Mouse (Mus musculus): ENCODE measurements around the gene Sod1. TPM values are rescaled to one million over a fixed set of nuclear protein-coding genes. Genes with fewer than 3 reads are reported as not detected.

Sod1 gene
- 1,000 to 10,000 TPM; 1,344 to 1,485 TPM for polyA plus RNA-seq (2017; shearing (Covaris generic))

DNA sequence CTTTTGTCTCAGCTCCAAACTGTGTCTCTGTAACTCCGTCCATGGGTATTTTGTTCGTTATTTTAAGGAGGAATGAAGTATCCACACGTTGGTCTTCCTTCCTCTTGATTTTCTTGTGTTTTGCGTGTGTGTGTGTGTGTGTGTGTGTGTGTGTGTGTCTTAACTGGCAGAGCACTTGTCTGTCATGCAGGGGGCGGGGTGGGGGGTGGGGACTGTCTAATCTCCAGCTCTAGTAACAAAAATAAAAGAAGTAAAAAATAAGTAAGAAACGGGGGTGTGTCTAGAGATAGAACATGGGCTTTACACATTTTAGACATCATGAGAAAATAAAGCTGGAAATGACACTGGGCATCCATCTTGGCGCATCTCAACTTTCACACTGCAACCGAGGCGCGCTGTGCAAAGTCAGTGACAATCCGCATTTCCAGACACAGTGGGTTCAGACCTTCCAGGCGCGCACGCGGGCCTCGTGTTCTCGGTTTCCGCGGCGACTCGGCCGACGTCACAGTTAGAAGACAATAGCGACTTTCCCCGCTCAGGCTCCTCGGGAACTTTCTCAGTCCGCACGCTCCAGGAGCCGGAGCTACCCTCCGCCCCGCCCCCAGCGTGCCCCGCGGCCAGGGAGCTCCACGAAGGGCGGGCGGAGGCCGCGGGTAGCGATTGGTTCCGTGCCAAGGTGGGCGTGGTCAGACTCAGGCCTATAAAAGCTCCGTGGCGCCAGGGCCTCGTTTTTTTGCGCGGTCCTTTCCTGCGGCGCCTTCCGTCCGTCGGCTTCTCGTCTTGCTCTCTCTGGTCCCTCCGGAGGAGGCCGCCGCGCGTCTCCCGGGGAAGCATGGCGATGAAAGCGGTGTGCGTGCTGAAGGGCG, at the start of gene Sod1:
Gene Sod1 (plus strand): TSS at position 729 of the 866 bp plus-strand sequence.
- peak; percentile 90 for ATAC-seq

DNA sequence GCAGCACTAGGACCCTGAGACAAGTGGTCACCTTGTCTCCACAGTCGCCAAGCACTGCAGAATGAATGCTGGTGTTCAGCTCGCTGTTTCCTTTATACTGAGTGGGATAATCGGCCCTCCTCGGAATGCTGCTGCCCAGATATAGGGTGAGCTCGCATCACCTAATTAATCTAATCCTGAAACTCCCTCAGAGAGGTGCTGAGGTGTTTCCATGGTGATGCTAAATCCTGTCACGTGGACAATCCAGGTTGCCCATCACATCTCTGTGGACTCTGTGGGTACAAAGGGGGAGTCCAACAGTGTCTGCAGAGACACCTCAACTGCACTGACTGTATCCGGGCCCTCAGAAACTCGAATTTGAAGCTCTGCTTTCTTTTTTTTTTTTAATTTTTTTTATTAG, 49.1 kb upstream of the Sod1 start:
- ATAC-seq = no peak

DNA sequence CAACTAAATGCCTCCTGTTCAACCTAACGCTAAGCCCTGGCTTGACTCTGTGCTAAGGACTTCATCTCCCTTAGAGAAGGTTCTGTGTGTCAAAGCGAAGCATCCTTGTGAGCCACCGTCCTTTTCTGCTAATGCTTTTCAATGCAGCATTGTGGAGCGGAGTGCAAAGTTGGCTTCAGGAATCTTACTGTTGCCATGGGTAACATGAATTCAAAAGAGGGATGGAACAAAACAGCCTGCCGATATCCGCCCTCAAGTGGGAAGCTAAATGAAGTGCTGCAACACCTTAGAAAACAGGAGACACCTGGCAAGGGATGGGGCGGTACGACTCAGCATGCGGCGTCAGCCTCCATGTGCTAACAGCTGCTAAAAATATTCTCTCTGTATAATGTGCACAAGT, 44.1 kb upstream of the Sod1 start:
- no peak for ATAC-seq

DNA sequence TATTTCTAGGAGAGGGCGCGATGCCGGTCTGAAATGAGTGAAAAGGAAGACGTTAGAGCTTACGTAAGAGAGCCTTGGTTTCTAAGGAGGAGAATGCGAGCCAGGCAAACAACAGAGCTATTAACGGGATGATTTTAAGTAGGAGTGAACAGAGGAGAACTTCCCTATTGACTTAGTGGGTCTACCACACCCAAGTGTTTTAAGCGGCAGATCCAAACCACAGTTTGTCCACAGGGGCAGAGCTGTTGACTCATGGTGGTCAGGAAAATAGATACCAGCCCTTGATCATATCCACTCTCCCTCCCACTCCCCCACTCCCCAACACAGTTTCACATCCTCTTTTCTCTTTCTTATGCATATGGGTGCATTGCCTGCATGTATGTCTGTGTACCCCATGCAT, 43.1 kb upstream of the Sod1 start:
- ATAC-seq = no peak

DNA sequence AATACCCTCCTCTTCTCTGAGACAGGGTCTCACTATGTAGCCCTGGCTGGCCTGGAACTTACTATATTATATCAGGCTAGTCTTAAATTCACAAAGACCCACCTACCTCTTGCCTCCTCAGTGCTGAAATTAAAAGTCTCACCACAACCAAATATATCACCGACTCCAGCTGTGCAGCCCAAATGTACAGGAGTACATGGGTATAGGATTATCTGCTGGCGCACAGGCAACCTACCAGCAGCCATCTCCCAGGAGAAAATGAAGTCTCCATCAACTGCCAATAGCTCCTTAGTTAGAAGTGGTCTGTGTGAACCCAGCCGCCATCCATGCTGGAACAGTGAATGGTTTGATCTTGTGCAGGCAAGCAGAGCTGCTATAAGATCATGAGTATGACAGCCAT, 42.1 kb upstream of the Sod1 start:
- ATAC-seq = no peak

DNA sequence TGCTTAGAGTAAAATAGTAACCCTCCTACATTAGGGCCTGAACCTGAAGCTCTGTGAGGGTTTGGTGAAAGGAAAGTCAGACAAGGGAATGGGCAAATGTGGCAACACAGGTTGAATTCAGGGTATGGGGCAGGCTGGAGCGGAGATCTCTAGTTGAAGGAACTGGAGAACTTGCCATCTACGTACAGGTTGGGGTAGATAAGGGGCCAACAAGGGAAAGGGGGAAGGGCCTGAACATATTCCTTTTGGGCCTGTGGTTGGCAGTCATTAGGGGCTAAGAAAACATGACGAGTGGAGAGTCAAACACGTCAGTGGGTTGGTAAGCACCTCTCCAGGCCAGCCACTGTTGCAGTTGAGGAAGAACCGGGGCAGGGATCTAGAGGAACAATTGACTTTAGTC, 40.7 kb upstream of the Sod1 start:
- ATAC-seq = no peak

DNA sequence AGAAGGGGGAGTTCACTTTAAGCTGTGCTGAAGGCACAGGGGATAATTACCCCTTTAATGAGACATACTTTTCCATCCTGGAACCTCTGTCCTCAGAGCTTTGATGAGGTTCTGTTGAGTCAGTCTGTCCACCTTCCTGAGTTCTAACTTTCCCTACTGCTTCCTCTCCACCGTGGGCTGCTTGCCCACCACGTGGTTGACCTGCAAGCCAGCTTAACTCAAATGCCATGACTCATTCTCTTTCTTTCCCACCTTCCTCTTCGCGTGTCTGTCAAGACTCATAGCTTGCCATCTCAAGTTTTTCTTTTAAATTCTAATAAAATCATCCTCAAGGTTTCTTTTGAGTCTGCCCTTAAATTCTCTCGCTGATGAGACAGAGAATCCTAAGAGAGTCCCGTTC, 39.6 kb upstream of the Sod1 start:
- ATAC-seq = no peak

DNA sequence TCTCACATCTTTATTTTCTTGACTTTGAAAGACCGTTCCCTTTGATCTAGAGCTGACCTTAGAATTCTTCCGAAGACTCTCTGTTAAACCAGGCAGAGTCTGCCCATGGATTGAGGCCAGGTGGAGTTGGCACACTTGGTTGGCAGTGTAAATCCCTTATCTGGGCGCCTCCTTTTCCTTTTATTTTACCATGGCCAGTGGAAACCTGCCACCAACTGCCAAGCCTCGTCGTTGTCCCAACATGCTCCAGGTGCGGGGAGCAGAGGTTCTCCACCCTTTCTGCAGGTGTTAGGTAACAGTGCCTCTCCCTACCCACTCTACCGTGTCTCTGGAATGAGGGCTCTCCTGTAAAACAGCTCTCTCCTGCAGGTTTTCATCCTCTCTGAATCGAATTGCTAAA, 38.9 kb upstream of the Sod1 start:
- no peak for ATAC-seq

DNA sequence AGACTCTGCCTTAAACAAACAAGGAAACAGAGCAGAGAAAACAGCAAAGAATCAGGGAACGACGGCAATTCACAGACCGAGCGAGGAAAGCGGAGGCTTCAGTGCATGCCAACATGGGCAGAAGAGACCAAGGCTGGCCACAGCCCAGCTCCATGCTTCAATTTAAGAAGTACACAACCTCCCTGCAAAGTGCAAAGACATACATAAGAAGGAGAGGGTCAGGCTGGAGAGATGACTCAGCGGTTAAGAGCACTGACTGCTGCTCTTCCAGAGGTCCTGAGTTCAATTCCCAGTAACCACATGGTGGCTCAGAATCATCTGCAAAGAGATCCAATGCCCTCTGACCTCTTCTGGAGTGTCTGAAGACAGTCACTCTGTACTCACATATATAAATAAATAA, 36.4 kb upstream of the Sod1 start:
- ATAC-seq = no peak

DNA sequence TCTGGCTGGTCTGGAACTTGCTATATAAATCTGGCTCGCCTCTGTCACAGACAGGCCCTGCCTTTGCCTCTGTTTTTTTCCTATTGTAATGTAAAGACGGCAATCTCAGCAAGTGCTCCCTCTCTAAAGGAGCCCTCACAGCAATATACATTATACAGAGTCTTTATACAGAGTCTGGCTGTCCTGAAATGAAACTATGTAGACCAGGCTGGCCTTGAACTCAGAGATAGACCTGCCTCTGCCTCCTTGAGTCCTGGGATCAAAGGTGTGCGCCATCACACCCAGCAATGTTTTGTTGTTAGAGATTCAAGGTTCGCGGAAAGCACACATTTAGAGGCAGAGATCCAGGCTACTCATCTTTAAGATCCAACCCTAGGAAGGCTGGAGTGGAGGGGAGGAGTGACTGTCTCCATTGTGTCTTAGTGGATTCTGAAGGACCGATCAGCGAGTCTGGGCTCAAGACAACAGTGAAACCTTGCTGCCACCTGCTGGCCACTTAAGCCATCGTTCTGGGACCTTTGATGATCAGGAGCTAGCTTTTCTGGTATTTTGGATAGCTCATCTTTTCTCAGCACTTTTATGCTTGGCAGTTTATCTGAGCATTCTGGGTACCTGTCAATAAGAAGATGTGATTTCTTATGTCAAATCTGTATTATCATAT, 34.5 kb upstream of the Sod1 start:
- peak; percentile 76 for ATAC-seq

DNA sequence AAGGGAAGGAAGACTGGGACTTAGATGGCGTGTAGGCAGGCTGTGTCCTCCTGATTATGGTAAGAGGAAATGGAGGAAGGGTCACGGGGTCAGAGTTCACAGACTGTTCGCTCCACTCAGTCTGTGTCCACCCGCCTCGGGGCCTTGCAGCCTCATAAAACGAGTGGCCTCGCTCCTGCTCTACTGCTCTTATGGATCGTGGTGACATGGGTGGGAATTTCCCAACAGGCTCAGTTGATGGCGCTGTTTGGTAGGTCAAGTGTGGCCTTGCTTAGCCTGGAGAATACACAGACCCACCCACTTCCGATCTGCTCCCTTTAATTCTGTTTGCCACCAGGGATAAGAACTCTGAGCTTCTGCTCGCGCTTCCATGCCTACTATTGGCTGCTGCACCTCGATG, 33.1 kb upstream of the Sod1 start:
- ATAC-seq = no peak

DNA sequence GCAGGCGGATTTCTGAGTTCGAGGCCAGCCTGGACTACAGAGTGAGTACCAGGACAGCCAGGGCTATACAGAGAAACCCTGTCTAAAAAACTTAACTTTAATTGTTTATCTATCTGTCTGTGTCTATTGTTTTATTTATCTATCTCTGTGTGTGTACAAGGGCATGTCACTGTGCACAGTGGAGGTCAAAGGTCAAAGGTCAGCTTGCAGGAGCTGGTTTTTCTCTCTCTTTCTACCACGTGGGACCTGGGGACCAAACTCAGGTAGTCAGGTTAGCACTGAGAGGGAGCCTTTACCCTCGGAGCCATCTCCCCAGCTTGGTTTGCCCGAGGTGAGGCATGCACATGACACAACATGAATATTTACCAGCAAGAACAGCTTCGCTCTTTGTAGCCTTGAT, 29.3 kb upstream of the Sod1 start:
- ATAC-seq = no peak

DNA sequence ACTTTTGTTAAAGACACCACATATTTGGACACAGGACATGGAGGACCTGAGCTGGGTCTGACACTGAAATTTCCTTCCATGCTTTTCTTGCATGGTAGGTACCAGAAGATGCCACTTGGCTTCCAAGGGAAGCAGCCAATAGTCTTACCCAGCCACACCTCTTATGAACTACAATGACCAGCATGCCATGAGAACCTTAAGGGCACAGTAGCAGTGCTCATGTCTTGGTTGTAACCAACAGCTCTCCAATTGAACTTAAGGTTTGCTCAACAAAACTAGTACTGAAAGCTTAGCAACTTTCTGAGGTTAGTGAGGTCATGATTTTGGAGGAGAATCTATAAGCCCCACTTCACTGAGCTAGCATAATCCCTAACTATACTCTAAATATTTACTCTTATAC, 26.8 kb upstream of the Sod1 start:
- ATAC-seq = no peak

DNA sequence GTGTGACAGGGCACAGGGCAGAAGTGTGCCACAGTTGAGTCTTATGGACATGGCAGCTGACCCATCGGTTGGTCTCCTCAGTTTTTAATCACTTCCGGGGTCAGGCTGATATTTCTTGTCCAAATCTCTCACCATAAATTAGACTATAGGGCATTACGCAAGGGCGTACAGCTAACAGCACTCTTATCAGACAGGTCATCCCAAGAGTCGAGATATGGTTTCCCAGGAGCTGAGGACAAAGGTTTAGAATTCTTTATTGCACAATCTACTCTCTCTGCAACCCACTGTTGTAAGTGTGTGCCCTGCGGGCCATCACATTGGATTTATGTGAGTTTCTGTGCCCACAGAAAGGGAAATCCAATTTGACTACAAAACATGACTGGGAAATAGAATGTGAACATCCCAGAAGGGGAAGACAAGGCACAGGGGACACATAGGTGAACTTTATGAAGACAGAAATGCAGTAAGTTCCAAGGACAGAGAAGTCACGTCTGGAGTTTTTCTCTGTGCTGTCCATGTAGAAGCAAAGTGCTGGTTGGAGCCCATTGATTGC, 23.8 kb upstream of the Sod1 start:
- ATAC-seq = no peak

DNA sequence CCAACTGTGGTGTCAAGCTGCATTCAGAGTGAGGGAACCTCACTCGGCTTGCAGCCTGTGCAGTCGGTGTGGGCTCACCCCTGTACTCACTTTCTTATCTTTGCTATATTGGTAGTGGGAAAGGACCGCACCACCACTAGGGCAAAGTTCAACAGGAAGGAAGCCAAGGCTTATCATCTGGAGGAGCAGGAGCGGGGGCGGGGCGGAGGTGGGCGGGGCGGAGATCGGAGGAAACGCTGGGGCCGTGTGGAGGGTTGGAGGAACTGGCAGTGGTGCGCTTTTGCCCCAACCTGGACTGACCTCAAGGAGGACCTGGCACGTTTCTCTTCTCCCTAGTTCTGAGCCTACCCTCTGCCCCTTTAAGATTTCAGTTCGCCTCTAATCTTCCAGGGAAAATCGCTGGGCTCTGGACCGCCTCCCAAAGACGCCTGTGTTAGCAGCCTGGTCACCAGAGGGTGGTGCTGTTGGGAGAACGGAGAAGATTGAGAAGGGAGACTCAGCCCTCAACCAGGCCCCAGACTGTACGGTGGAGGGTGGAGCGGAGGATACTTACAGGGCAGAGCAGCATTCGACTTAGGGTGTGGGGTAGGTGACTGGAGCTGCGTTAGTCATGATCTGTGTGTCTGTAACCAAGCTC, 23.1 kb upstream of the Sod1 start:
- peak; percentile 91 for ATAC-seq

DNA sequence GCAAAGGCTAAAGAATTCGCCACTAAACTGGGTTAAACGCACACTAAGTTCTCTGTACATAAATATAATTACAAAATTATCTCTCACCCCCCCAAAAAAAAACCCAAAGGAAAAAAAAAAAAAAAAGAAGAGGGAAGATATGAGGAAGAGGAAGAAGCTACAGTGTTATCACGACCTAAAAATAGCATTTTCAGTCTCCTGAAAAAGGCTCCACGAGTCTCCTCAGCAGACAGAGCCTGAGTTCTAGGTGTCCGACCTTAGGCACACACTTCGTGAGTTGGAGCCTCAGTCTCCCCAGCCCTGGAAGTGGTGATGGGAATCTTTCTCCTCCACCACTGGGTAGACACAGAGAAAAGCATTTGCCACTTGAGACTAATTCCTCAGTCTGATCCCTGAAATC, 21.9 kb upstream of the Sod1 start:
- ATAC-seq = no peak

DNA sequence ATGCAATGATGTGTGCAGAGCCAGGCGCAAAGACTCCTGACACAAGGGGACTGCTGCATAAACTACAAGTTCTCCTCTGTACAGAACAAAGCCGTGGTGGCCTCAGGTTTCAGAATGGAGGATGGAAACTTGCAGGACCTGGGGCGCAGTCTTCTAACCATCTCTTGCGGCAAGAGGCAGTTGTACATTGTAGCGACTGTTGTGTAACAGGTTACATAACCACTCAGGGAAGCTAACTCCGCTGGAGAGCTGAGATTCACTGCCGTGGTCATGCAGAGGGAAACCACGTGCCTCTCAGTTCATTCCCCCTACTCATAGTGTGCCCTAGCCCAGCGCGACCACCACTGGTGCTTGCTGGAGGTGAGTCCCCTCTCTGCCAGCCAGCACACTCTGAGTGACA, 21.4 kb upstream of the Sod1 start:
- ATAC-seq = no peak

DNA sequence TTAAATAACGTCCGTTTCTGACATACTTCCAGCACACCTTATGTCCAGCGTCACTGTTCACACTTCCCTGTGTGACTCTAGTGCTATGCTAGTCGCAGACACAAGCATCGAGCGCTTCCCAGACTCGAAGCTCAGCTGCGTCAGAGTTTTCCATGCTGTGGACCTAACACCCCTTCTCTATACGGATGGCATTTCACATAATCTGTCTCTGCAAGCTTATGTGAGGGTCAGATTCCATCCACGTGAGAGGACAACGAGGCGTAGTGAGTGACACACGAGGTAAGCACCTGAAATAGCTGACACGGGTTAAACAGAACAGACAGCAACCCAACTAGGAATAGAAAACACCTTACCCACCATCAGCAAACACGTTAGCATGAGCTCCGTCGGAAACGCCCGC, 18.4 kb upstream of the Sod1 start:
- ATAC-seq = no peak

DNA sequence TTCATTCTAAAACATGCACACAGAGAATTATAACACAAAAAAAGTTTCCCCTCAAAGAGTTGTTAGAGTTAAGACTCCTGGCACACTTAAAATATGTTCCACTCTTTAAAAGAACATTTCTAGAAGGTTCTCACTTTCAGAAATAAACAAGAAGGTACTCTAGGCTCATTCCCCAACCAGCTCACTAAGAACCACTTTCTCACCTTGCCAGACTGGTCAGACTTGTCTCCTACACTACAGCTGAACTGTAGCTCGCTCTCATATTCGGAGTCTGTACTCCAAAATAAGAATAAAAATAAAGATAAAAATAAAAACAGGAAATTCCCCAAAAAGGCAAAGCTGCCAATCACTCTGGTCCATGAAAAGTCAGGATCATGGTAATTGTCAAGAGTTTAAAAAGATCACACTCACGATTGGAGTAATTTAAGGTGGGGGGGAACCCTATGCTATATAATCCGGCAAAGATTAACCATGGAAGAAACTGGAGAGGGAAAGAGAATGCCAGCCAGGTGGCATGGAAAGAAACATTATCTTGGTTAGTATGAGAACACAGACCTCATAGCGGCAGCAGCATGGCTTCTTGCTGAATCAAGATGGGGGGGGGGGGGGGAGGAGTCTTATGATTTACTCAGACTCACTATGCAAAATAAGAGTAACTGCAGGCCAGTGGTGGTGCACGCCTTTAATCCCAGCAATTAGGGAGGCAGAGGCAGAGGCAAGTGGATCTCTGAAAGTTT, 17.2 kb upstream of the Sod1 start:
- ATAC-seq = no peak

DNA sequence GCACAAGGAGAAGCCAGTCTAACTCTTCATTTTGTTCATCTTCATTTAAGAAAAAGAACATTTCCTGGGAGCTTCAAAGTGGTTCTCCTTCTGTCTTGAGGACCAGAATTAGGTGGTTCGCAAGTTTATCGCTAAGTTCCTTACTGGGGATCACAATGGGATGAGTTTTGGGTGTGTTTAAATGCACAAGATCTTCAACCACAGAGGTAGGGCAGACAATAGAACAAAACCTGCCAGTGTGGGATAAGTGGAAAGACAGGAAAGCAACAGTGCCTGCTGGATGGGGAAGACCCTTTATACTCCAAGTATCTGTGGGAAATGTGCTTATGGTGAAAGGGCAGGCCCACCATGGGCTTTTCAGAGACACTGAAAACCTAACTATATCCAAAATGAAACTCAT, 15.7 kb upstream of the Sod1 start:
- no peak for ATAC-seq

DNA sequence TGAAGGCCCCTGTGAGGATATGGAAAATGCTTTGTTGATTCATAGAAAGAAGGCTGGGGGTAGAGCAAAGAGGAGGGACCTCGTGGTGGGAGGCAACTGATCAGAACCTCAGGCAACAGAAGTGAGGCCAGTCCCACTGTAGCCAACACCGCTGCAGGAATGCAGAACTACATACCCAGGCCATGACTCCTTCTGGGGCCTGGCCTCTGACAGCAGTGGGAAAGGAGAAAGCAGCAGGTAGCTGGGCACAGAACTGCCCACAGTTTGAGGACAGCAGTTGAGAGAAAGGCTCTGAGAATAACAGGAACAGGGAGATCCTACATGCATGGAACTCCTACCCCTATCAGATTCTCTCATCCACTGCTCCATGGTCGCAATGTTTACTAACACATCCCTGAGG, 11.6 kb upstream of the Sod1 start:
- no peak for ATAC-seq

DNA sequence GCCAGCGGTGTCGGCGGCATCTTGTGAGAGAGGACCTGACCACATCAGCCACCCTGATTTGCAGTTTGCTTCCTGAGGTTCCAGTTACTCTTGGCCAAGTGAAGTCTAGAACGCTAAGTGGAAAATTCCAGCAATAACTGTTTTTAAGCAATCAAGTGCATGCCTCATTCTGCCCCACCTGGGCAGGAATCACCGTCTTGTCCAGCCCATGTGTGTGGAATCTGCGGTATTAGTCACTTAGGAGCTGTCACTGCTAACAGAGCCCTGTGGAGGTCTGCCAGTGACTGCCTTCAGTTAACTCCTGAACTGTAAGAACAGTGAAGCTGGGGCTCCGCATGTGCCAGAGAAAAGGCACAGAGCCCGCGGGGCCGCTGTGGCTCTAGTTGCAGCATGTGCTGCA, 9.8 kb upstream of the Sod1 start:
- no peak for ATAC-seq

DNA sequence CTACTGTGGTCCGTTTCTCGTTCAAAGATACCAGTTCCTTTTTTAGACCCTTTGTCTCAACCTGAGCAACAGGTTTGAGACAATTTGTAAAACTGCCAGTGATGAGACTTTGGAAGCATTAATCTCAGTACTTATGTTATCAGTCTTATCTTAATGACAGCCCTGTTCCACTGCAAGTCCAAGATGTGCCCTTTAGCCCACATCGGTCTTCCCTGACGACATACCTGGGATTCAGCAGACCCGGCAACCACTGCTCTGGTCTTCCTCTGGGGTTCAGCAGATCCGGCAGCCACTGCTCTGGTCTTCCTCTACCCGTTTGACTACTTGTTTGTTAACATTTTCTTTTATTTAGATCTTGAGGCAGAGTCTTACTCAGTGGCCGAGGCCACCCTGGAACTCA, 8.8 kb upstream of the Sod1 start:
- no peak for ATAC-seq

Data from activated CD4-positive, CD25-positive, alpha-beta regulatory T cell, adult 4 months (primary cell).